Mouse (Mus musculus) G1E (cell line): Measurements from ENCODE around the gene Pnpla1.
"Not testable (repeated sequence)": the region's sequence is repeated elsewhere in the genome, so short reads cannot be mapped to it uniquely, and the experiment has no call there.

Source experiments
- CTCF ChIP-seq: IDR thresholded peaks from 2 replicates; pipeline ENCODE4 v1.5.1; 2012; ENCODE audit warnings: low read depth, low read length, inconsistent platforms, mixed read lengths
- GATA1 ChIP-seq: IDR thresholded peaks from 2 replicates; pipeline ENCODE4 v1.6.1; 2012; ENCODE audit warnings: borderline replicate concordance, low read length, inconsistent platforms, mixed read lengths
- GATA2 ChIP-seq: IDR thresholded peaks from 2 replicates; pipeline ENCODE4 v1.6.1; 2012; ENCODE audit warnings: low read depth, low read length, inconsistent platforms, borderline replicate concordance
- POLR2AphosphoS5 ChIP-seq: IDR thresholded peaks from 2 replicates; pipeline ENCODE4 v1.6.1; 2012; ENCODE audit warnings: low read depth, low read length, inconsistent platforms; ENCODE audit not compliant: insufficient replicate concordance
- TAL1 ChIP-seq: conservative IDR thresholded peaks from 2 replicates; pipeline ENCODE4 v1.6.1; 2012; ENCODE audit warnings: low read depth, low read length, inconsistent platforms, mixed read lengths

- TF ChIP-seq CTCF, TAL1, POLR2AphosphoS5, GATA1, GATA2: not testable (repeated sequence)
These were observed 16.3 kb upstream of the Pnpla1 start for GRCm38 (mm10) chr17:28841947-28842346.
